Mouse (Mus musculus) megakaryocyte, embryonic 14.5 days (primary cell): ENCODE data around the gene Cryab.

ENCODE experiments used
- FLI1 ChIP-seq: IDR thresholded peaks from 2 replicates; pipeline ENCODE4 v1.6.1; 2012; ENCODE audit warnings: low read length, inconsistent platforms, mixed read lengths
- GATA1 ChIP-seq: IDR thresholded peaks from 3 replicates; pipeline ENCODE4 v1.6.1; 2012; ENCODE audit warnings: mixed read lengths, low read length, inconsistent platforms, borderline replicate concordance

DNA sequence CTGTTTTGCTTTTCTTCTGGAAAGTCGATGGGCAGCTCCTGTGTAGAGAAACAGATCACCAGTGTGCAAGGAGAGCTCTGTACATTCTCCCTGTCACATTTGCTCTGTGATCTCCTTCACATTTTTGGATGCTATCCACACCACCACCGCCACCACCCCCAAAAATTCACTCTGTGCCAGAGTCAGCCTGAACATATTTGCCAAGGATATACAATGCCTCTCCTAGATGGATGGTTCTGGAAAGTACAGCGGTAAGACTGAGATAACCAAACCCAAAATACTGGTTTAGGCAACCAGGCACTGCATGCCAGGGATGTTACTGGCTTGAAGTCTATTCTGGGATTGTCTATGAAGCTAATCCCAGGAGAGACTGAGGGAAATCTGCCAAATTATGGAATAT, 8.9 kb upstream of the Cryab start:
- TF ChIP-seq GATA1, result no peak
- TF ChIP-seq FLI1, result no peak
